Mouse (Mus musculus) hindbrain, embryonic 16.5 days (tissue): ENCODE results near the gene Itpr1. TPM values are rescaled to one million over a fixed set of nuclear protein-coding genes. Genes with fewer than 3 reads are reported as not detected.

Source experiments
- ATAC-seq: fragments of 200-750 bp; cut with Nextera tagmentation; 2 replicates; pipeline ENCODE4 v1.8.0; 2017; ENCODE audit warnings: moderate TSS enrichment, moderate library complexity
- H3K27ac ChIP-seq: fragments of 300-500 bp; sonication (generic); 2 replicates; pipeline ENCODE4 v1.5.1; 2014; ENCODE audit warnings: low read depth, mild to moderate bottlenecking, control low read depth, low read length, moderate library complexity
- H3K27me3 ChIP-seq: fragments of 300-500 bp; sonication (generic); replicated peaks from 2 replicates; pipeline ENCODE4 v1.6.1; 2014; ENCODE audit warnings: low read length; ENCODE audit not compliant: control insufficient read depth, insufficient read depth
- H3K36me3 ChIP-seq: fragments of 300-500 bp; sonication (generic); 2 replicates; pipeline ENCODE4 v1.6.1; 2014; ENCODE audit warnings: mild to moderate bottlenecking, low read length, moderate library complexity, mixed read lengths; ENCODE audit not compliant: control insufficient read depth, insufficient read depth
- H3K4me1 ChIP-seq: fragments of 300-500 bp; sonication (generic); 2 replicates; pipeline ENCODE4 v1.6.1; 2014; ENCODE audit warnings: low read depth, low read length; ENCODE audit not compliant: control insufficient read depth, insufficient read depth
- H3K4me2 ChIP-seq: fragments of 300-500 bp; sonication (generic); 2 replicates; pipeline ENCODE4 v1.6.1; 2014; ENCODE audit warnings: mild to moderate bottlenecking, low read length, control low read depth, moderate library complexity
- H3K4me3 ChIP-seq: fragments of 300-500 bp; sonication (generic); 2 replicates; pipeline ENCODE4 v1.5.1; 2014; ENCODE audit warnings: mild to moderate bottlenecking, low read length, control low read depth, moderate library complexity
- H3K9ac ChIP-seq: fragments of 300-500 bp; sonication (generic); 2 replicates; pipeline ENCODE4 v1.6.1; 2014; ENCODE audit warnings: low read depth, mild to moderate bottlenecking, control low read depth, low read length, moderate library complexity
- H3K9me3 ChIP-seq: fragments of 300-500 bp; sonication (generic); 2 replicates; pipeline ENCODE4 v1.6.1; 2014; ENCODE audit warnings: mild to moderate bottlenecking, low read length, moderate library complexity; ENCODE audit not compliant: control insufficient read depth
- WGBS: fragments of 180-500 bp; shearing (Covaris S2); extraction: QIAGEN DNeasy Blood & Tissue Kit; methylation state at CpG from one replicate; pipeline ENCODE4 v1.1.7; 2014; 5-methylcytosine and 5-hydroxymethylcytosine counted together
- polyA plus RNA-seq: library from polyadenylated mRNA; unstranded; fragments of >200 nt; fragmentation: Nextera tagmentation; extraction: Ambion mirVana; gene quantifications from 2 replicates; pipeline ENCODE4 v1.2.1, GENCODE M21; 2015

Itpr1 gene
- 5.4 and 5.6 TPM in 2 replicates for polyA plus RNA-seq

DNA sequence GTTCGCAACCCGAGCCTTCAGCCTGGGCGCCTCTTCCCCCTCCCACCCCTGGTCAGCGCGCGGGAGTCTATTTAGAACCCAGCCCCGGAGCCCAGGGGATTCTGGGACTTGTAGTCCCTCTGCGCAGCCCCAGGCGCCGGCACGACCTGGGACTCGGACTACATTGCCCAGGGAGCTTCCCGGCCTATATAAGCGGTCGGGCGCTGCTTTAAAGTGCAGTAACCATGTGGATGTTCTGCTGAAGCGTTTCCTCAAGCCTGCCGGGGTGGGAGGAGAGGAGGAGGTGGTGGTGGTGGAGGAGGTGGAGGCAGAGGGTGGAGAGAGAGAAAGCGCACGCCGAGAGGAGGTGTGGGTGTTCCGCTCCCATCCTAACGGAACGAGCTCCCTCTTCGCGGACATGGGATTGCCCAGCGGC lies at the start of gene Itpr1:
Gene Itpr1 (plus strand): TSS at position 216 of the 415 bp plus-strand sequence.
- Histone ChIP-seq H3K4me2 (peak within 1 kb of the TSS; percentile 97), H3K9me3 (no peaks in the 10 kb centered on the region), H3K27ac (no peak within 1 kb of the TSS; the same call in 1 of the 2 replicates), H3K27me3 (no peaks in the 10 kb centered on the region), H3K36me3 (no peaks in the 10 kb centered on the region), H3K4me1 (peaks cover 7% of the 10 kb centered on the region), H3K4me3 (peak within 1 kb of the TSS; percentile 80), H3K9ac (peak within 1 kb of the TSS; percentile 74)
- ATAC-seq = peak; percentile 100
- WGBS = 0% methylated on average over 27 of the region's 27 CpGs

DNA sequence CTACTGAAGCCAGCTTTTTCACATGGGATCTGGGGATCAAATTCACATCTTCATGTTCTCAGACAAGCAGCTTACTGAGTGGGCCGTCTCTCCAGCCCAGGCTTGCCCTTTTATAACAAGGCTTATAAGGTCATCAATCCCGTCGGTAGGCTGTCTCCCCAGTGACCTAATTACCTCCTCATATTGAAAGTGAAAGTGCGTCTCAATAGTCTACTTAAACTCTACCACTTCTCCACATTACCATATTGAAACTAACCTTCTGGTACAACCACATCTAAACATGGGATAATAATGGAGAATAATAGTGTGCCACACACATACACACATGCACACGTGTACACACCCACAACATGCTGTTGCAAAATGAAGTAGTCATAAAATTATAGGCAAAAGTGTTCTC lies 48.0 kb upstream of the Itpr1 start:
- no peaks in the 10 kb centered on the region for H3K4me1 ChIP-seq
- ATAC-seq = no peak
- H3K36me3 ChIP-seq = no peaks in the 10 kb centered on the region; the same call in 1 of the 2 replicates
- no peaks in the 10 kb centered on the region for H3K27me3 ChIP-seq
- no peaks in the 10 kb centered on the region for H3K9me3 ChIP-seq
- H3K4me2 ChIP-seq = no peak overlapping the region
- H3K4me3 ChIP-seq = no peak overlapping the region
- 78% methylated on average over 5 of the region's 5 CpGs for WGBS
- no peak overlapping the region for H3K27ac ChIP-seq
- H3K9ac ChIP-seq = no peak overlapping the region

GRCm38 (mm10) chr6:108165598-108165997 lies 47.3 kb upstream of the Itpr1 start:
- H3K4me1 ChIP-seq = no peaks in the 10 kb centered on the region
- H3K27me3 ChIP-seq = no peaks in the 10 kb centered on the region
- no peak overlapping the region for H3K4me3 ChIP-seq
- H3K36me3 ChIP-seq = no peaks in the 10 kb centered on the region; the same call in 1 of the 2 replicates
- WGBS = 88% methylated on average over 2 of the region's 2 CpGs
- no peak overlapping the region for H3K4me2 ChIP-seq
- no peak overlapping the region for H3K27ac ChIP-seq
- no peak overlapping the region for H3K9ac ChIP-seq
- H3K9me3 ChIP-seq = no peaks in the 10 kb centered on the region
- ATAC-seq = no peak

- no peaks in the 10 kb centered on the region for H3K27me3 ChIP-seq
- H3K27ac ChIP-seq = no peak overlapping the region
- H3K4me3 ChIP-seq = no peak overlapping the region
- H3K9ac ChIP-seq = no peak overlapping the region
- H3K4me2 ChIP-seq = no peak overlapping the region
- H3K36me3 ChIP-seq = peaks cover 6% of the 10 kb centered on the region; the same call in 1 of the 2 replicates
- WGBS = 78% methylated on average over 7 of the region's 7 CpGs
- H3K4me1 ChIP-seq = no peaks in the 10 kb centered on the region
- H3K9me3 ChIP-seq = no peaks in the 10 kb centered on the region
- ATAC-seq = no peak
These were observed 44.8 kb upstream of the Itpr1 start for GRCm38 (mm10) chr6:108167946-108168680.

GRCm38 (mm10) chr6:108168723-108169122 lies 44.2 kb upstream of the Itpr1 start:
- Histone ChIP-seq H3K4me3 (no peak overlapping the region), H3K9me3 (no peaks in the 10 kb centered on the region), H3K9ac (no peak overlapping the region), H3K27ac (no peak overlapping the region), H3K36me3 (peaks cover 6% of the 10 kb centered on the region; the same call in 1 of the 2 replicates), H3K4me1 (no peaks in the 10 kb centered on the region), H3K27me3 (no peaks in the 10 kb centered on the region), H3K4me2 (no peak overlapping the region)
- ATAC-seq = no peak
- WGBS = 94% methylated on average over 6 of the region's 6 CpGs

DNA sequence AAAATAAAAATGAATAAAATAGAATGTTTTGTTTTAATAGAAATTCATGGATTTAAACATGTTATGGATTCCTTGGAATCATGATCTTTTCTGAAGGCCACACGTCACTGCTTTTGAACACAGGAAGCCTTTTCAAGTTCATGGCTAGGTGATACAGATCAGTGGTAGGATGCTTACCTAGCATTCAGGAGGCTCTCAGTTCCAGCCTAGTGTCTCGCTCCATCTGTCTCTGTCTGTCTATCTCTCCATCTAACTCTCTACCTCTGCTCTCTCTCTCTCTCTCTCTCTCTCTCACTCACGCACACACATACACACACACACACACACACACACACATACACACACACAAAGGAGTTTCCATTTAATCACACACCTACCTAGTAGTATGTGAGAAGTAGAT lies 43.4 kb upstream of the Itpr1 start:
- H3K4me3 ChIP-seq = no peak overlapping the region
- 94% methylated on average over 3 of the region's 3 CpGs for WGBS
- ATAC-seq = no peak
- H3K9me3 ChIP-seq = no peaks in the 10 kb centered on the region
- no peak overlapping the region for H3K4me2 ChIP-seq
- H3K27ac ChIP-seq = no peak overlapping the region
- peaks cover 6% of the 10 kb centered on the region; the same call in 1 of the 2 replicates for H3K36me3 ChIP-seq
- no peaks in the 10 kb centered on the region for H3K4me1 ChIP-seq
- no peaks in the 10 kb centered on the region for H3K27me3 ChIP-seq
- no peak overlapping the region for H3K9ac ChIP-seq

DNA sequence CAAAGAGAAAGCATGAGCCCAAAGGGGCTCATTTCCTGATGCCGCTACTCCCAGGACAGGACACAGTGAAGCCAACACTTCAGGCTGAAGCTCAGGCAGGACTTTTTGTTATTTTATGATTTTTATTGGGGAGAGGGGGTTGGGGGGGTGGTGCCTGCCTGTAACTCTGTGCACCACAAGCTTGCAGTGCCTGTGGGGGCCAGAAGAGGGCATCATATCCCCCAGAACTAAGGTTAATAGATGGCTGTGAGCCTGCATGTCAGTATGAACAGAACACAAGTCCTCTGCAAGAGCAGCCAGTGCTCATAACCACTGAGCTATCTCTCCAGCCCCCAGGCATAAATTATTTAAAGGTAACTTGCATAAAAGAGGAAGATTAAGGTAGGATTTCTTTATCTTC lies 40.7 kb upstream of the Itpr1 start:
- 96% methylated on average over 1 of the region's 1 CpGs for WGBS
- no peaks in the 10 kb centered on the region for H3K9me3 ChIP-seq
- H3K4me1 ChIP-seq = no peaks in the 10 kb centered on the region
- H3K27me3 ChIP-seq = no peaks in the 10 kb centered on the region
- peaks cover 6% of the 10 kb centered on the region; the same call in 1 of the 2 replicates for H3K36me3 ChIP-seq
- H3K4me3 ChIP-seq = no peak overlapping the region
- no peak overlapping the region for H3K9ac ChIP-seq
- H3K27ac ChIP-seq = no peak overlapping the region
- no peak overlapping the region for H3K4me2 ChIP-seq
- no peak for ATAC-seq

DNA sequence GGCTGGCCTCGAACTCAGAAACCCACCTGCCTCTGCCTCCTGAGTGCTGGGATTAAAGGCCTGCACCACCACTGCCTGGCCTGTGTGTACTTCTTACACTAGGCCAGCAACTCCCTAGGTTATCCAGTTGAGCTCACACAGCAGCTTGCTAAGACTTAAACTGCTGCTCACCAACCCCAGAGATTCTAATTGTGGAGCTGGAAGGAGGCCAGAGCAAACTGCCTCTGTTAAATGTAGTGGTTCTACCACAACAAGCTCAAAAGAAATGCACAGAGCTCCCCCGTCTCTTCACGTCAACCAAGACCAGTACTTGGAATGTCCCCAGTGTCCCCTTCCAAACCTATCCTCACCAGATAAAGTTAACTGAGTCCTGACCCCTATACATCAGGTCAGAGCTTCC lies 38.7 kb upstream of the Itpr1 start:
- WGBS = 93% methylated on average over 3 of the region's 3 CpGs
- no peak for ATAC-seq
- Histone ChIP-seq H3K4me1 (no peaks in the 10 kb centered on the region), H3K27ac (no peak overlapping the region), H3K4me3 (no peak overlapping the region), H3K9me3 (no peaks in the 10 kb centered on the region), H3K36me3 (peaks cover 6% of the 10 kb centered on the region; the same call in 1 of the 2 replicates), H3K9ac (no peak overlapping the region), H3K27me3 (no peaks in the 10 kb centered on the region), H3K4me2 (no peak overlapping the region)

DNA sequence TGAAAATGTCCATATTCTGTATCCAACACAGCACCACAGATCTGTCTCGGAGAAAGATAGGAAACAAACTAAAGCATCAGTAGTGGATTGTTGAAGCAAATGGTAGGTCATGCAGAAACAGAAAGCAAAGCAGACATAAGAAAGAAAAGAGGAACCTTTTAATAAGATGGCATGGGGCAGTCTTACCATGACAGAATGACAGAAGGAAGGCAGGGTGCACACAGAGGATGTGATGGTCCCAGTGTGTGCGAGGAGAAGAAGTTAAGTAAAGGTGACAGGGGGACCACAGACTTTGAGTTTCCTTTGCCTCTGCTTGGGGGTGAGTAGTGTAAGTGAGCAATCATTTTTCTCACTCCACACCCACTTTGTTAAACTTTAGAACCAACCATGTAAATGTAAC lies 33.8 kb upstream of the Itpr1 start:
- H3K27me3 ChIP-seq = no peaks in the 10 kb centered on the region
- no peaks in the 10 kb centered on the region for H3K4me1 ChIP-seq
- 93% methylated on average over 2 of the region's 2 CpGs for WGBS
- no peak overlapping the region for H3K4me2 ChIP-seq
- no peak for ATAC-seq
- H3K27ac ChIP-seq = no peak overlapping the region
- no peak overlapping the region for H3K9ac ChIP-seq
- H3K4me3 ChIP-seq = no peak overlapping the region
- H3K36me3 ChIP-seq = no peaks in the 10 kb centered on the region
- H3K9me3 ChIP-seq = no peaks in the 10 kb centered on the region
